Mouse (Mus musculus) liver, postnatal 0 days (tissue): ENCODE data around the gene Myo18a. TPM values are rescaled to one million over a fixed set of nuclear protein-coding genes. Genes with fewer than 3 reads are reported as not detected.

Source experiments
- ATAC-seq: fragments of 200-750 bp; cut with Nextera tagmentation; 2 replicates; pipeline ENCODE4 v1.8.0; 2017; ENCODE audit warnings: mild to moderate bottlenecking, moderate library complexity
- DNase-seq: peaks from one replicate; pipeline ENCODE4 v3.0.0-alpha.2; 2016
- H3K27ac ChIP-seq: fragments of 300-500 bp; sonication (generic); 2 replicates; pipeline ENCODE4 v1.5.1; 2014; ENCODE audit warnings: antibody characterized with exemption, moderate library complexity, mild to moderate bottlenecking, low read depth
- H3K27me3 ChIP-seq: fragments of 300-500 bp; sonication (generic); 2 replicates; pipeline ENCODE4 v1.6.1; 2014; ENCODE audit warnings: low read length, control low read depth, mixed read lengths; ENCODE audit not compliant: insufficient read depth
- H3K36me3 ChIP-seq: fragments of 300-500 bp; sonication (generic); replicated peaks from 2 replicates; pipeline ENCODE4 v1.6.1; 2014; ENCODE audit warnings: mild to moderate bottlenecking, control low read depth, low read length, moderate library complexity, mixed read lengths; ENCODE audit not compliant: insufficient read depth
- H3K4me1 ChIP-seq: fragments of 300-500 bp; sonication (generic); 2 replicates; pipeline ENCODE4 v1.6.1; 2014; ENCODE audit warnings: antibody characterized with exemption, mild to moderate bottlenecking, control low read depth; ENCODE audit not compliant: insufficient read depth
- H3K4me2 ChIP-seq: fragments of 300-500 bp; sonication (generic); 2 replicates; pipeline ENCODE4 v1.6.1; 2014; ENCODE audit warnings: low read depth, mild to moderate bottlenecking, low read length, moderate library complexity, mixed read lengths
- H3K4me3 ChIP-seq: fragments of 300-500 bp; sonication (generic); 2 replicates; pipeline ENCODE4 v1.5.1; 2014; ENCODE audit warnings: low read depth, low read length
- H3K9ac ChIP-seq: fragments of 300-500 bp; sonication (generic); replicated peaks from 2 replicates; pipeline ENCODE4 v1.6.1; 2014; ENCODE audit warnings: mild to moderate bottlenecking, moderate library complexity
- H3K9me3 ChIP-seq: fragments of 300-500 bp; sonication (generic); 2 replicates; pipeline ENCODE4 v1.6.1; 2016; ENCODE audit warnings: mild to moderate bottlenecking, control low read depth, low read length, mixed read lengths
- CTCF ChIP-seq: sonication (generic); IDR thresholded peaks from 2 replicates; pipeline ENCODE4 v1.5.1; 2016; ENCODE audit warnings: antibody characterized with exemption, low read depth
- EP300 ChIP-seq: IDR thresholded peaks from 2 replicates; pipeline ENCODE4 v1.6.1; 2016; ENCODE audit warnings: antibody characterized with exemption, low read depth, mild to moderate bottlenecking
- WGBS: fragments of 180-500 bp; shearing (Covaris S2); extraction: QIAGEN DNeasy Blood & Tissue Kit; methylation state at CpG from one replicate; pipeline ENCODE4 v1.1.7; 2014; ENCODE audit not compliant: insufficient replicate concordance; 5-methylcytosine and 5-hydroxymethylcytosine counted together
- polyA plus RNA-seq: library from polyadenylated mRNA; unstranded; fragments of >200 nt; fragmentation: Nextera tagmentation; extraction: Ambion mirVana; gene quantifications from 2 replicates; pipeline ENCODE4 v1.2.1, GENCODE M21; 2015

Myo18a gene
- polyA plus RNA-seq, 1 experiment from 2014 or later, result 10.4 TPM

GRCm38 (mm10) chr11:77852941-77853668 is 90.1 kb downstream of the Myo18a start:
- Histone ChIP-seq H3K9ac (no peak overlapping the region), H3K4me2 (no peak overlapping the region), H3K4me3 (no peak overlapping the region), H3K27ac (no peak overlapping the region), H3K36me3 (peaks cover 75% of the 10 kb centered on the region), H3K4me1 (no peaks in the 10 kb centered on the region), H3K9me3 (no peaks in the 10 kb centered on the region), H3K27me3 (no peaks in the 10 kb centered on the region)
- TF ChIP-seq CTCF (no peak), EP300 (no peak)
- ATAC-seq (no peak), DNase-seq (no peak)
- 84% methylated on average over 17 of the region's 17 CpGs for WGBS

DNA sequence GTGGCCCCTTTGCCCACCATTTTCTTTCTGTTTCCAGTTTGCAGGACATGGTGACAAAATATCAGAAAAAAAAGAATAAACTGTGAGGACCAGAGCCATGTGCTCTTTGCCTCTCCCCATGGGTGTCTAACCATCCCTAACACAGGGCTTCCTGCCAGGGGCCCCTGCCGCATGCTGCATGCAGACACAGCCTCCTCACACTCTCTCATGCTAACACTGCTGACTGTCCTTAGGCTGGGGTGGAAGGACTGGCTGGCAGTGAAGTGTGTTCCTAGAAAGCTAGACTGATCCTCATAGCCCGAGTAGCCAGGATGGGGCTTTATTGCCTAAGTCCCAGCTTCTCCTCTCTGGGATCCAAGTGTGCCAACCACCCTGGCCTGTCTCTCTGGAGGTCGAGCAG is 91.6 kb downstream of the Myo18a start:
- no peak for ATAC-seq
- no peak overlapping the region for H3K4me2 ChIP-seq
- H3K4me1 ChIP-seq, result no peaks in the 10 kb centered on the region
- H3K4me3 ChIP-seq, result no peak overlapping the region
- TF ChIP-seq EP300 (no peak), CTCF (no peak)
- no peaks in the 10 kb centered on the region for H3K9me3 ChIP-seq
- WGBS, result 65% methylated on average over 3 of the region's 3 CpGs
- no peak overlapping the region for H3K9ac ChIP-seq
- no peak overlapping the region for H3K27ac ChIP-seq
- no peaks in the 10 kb centered on the region for H3K27me3 ChIP-seq
- H3K36me3 ChIP-seq, result peaks cover 71% of the 10 kb centered on the region
- no peak for DNase-seq

DNA sequence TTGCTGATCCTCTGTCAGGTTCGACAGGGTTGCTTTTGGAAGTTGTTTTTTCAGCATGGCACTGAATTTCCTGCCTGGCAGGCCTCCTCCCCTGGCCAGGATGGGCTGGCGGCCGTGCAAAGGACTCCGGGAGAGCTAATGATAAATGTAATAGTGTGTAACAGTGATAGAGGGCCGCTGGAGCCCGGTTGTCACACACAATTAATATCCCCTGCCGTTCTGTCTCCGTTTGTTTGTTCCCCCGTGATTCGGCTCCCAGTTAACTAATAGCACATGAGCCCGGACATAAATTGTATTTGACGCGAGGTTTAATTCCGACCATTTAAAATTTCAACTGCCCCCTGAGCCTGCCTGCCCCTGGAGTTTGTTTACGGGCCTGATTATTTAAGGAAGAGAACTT is 92.3 kb downstream of the Myo18a start:
- Histone ChIP-seq H3K27ac (no peak overlapping the region), H3K27me3 (no peaks in the 10 kb centered on the region), H3K4me1 (no peaks in the 10 kb centered on the region), H3K4me3 (no peak overlapping the region), H3K4me2 (no peak overlapping the region), H3K9me3 (no peaks in the 10 kb centered on the region), H3K36me3 (peaks cover 69% of the 10 kb centered on the region), H3K9ac (no peak overlapping the region)
- ATAC-seq, result no peak
- TF ChIP-seq CTCF (no peak), EP300 (no peak)
- WGBS, result 77% methylated on average over 15 of the region's 15 CpGs
- DNase-seq, result no peak

- no peak for DNase-seq
- Histone ChIP-seq H3K27me3 (no peaks in the 10 kb centered on the region), H3K4me3 (no peak overlapping the region), H3K4me2 (no peak overlapping the region), H3K4me1 (no peaks in the 10 kb centered on the region), H3K9ac (no peak overlapping the region), H3K9me3 (no peaks in the 10 kb centered on the region), H3K27ac (no peak overlapping the region), H3K36me3 (peaks cover 68% of the 10 kb centered on the region)
- no peak for ATAC-seq
- 90% methylated on average over 6 of the region's 6 CpGs for WGBS
- TF ChIP-seq EP300 (no peak), CTCF (no peak)
Observed at GRCm38 (mm10) chr11:77857089-77857488, 94.0 kb downstream of the Myo18a start.

GRCm38 (mm10) chr11:77858589-77858988 is 95.5 kb downstream of the Myo18a start:
- no peak overlapping the region for H3K4me3 ChIP-seq
- no peaks in the 10 kb centered on the region for H3K27me3 ChIP-seq
- H3K9ac ChIP-seq, result no peak overlapping the region
- 78% methylated on average over 9 of the region's 9 CpGs for WGBS
- H3K36me3 ChIP-seq, result peaks cover 57% of the 10 kb centered on the region
- H3K4me2 ChIP-seq, result no peak overlapping the region
- DNase-seq (no peak), ATAC-seq (no peak)
- H3K4me1 ChIP-seq, result no peaks in the 10 kb centered on the region
- H3K9me3 ChIP-seq, result no peaks in the 10 kb centered on the region
- no peak for TF ChIP-seq EP300
- no peak for TF ChIP-seq CTCF
- no peak overlapping the region for H3K27ac ChIP-seq

GRCm38 (mm10) chr11:77860947-77861346 is 97.9 kb downstream of the Myo18a start:
- no peaks in the 10 kb centered on the region for H3K27me3 ChIP-seq
- no peak overlapping the region for H3K27ac ChIP-seq
- H3K36me3 ChIP-seq, result peaks cover 51% of the 10 kb centered on the region
- TF ChIP-seq CTCF, result no peak
- TF ChIP-seq EP300, result no peak
- ATAC-seq (no peak), DNase-seq (no peak)
- H3K4me2 ChIP-seq, result no peak overlapping the region
- no peak overlapping the region for H3K9ac ChIP-seq
- whole genome bisulfite sequencing, result 79% methylated on average over 9 of the region's 9 CpGs
- no peaks in the 10 kb centered on the region for H3K4me1 ChIP-seq
- H3K9me3 ChIP-seq, result no peaks in the 10 kb centered on the region
- no peak overlapping the region for H3K4me3 ChIP-seq

DNA sequence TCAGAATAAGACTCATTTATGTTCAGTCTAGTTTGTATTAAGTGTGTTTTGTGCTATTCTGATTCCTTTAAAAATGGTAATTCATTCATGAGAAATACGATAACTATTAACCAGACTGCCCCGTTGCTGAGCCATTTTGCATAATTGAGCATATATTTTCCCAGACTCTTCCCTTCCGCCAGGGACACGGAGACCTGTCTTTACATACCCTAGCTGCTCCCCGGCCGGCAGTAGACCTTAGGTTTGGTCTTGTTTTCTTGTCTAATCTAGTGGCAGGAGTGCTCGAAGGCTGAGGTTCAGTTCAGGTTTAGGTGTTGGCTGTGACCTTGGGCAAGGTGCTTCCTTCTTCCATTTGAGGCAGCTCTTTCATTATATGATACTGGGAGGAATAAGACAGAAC is 99.8 kb downstream of the Myo18a start:
- ATAC-seq, result no peak
- Histone ChIP-seq H3K4me3 (no peak overlapping the region), H3K36me3 (peaks cover 38% of the 10 kb centered on the region), H3K27me3 (no peaks in the 10 kb centered on the region), H3K27ac (no peak overlapping the region), H3K9me3 (no peaks in the 10 kb centered on the region), H3K4me2 (no peak overlapping the region), H3K9ac (no peak overlapping the region), H3K4me1 (no peaks in the 10 kb centered on the region)
- DNase-seq, result no peak
- 83% methylated on average over 7 of the region's 7 CpGs for WGBS
- no peak for TF ChIP-seq EP300
- no peak for TF ChIP-seq CTCF
